Mouse (Mus musculus): Measurements from ENCODE around the gene Sugp1.
A peak's percentile ranks its signal among the peaks of the same experiment; 100 is the strongest.
"Not testable (repeated sequence)": the region's sequence is repeated elsewhere in the genome, so short reads cannot be mapped to it uniquely, and the experiment has no call there.

Gene Sugp1

GRCm38 (mm10) chr8:70042583-70043455 lies at the start of gene Sugp1, which contains the start of gene Mau2:
Gene Sugp1 (plus strand): TSS chr8:70042813.
Gene Mau2 (minus strand): TSS chr8:70042734.
- peak; percentile 96 for DNase-seq (ENCODE audit: extremely low spot score)

- no peak for DNase-seq (ENCODE audit: extremely low spot score)
Measured at GRCm38 (mm10) chr8:69995422-69995775, 47.2 kb upstream of the Sugp1 start.

- peak; percentile 100 for DNase-seq (ENCODE audit: extremely low spot score)
Measured at GRCm38 (mm10) chr8:69995776-69996588, 46.6 kb upstream of the Sugp1 start, which contains the start of gene Gatad2a. Gene Gatad2a (minus strand): TSS chr8:69996384.

GRCm38 (mm10) chr8:69996589-69997285 lies 45.9 kb upstream of the Sugp1 start:
- DNase-seq (ENCODE audit: extremely low spot score): no peak

- DNase-seq (ENCODE audit: extremely low spot score): no peak
Measured at GRCm38 (mm10) chr8:69998706-69999105, 43.9 kb upstream of the Sugp1 start.

GRCm38 (mm10) chr8:69999236-69999635 lies 43.4 kb upstream of the Sugp1 start:
- no peak for DNase-seq (ENCODE audit: extremely low spot score)

- DNase-seq (ENCODE audit: extremely low spot score): no peak
Measured at GRCm38 (mm10) chr8:70000226-70000625, 42.4 kb upstream of the Sugp1 start.

GRCm38 (mm10) chr8:70001176-70001891 lies 41.3 kb upstream of the Sugp1 start:
- peak; percentile 61 for DNase-seq (ENCODE audit: extremely low spot score)

- DNase-seq (ENCODE audit: extremely low spot score): not testable (repeated sequence)
Measured at GRCm38 (mm10) chr8:70001892-70002191, 40.8 kb upstream of the Sugp1 start.

- no peak for DNase-seq (ENCODE audit: extremely low spot score)
Measured at GRCm38 (mm10) chr8:70003204-70003657, 39.4 kb upstream of the Sugp1 start.

GRCm38 (mm10) chr8:70004345-70004744 lies 38.3 kb upstream of the Sugp1 start:
- no peak for DNase-seq (ENCODE audit: extremely low spot score)

GRCm38 (mm10) chr8:70005178-70005577 lies 37.4 kb upstream of the Sugp1 start:
- no peak for DNase-seq (ENCODE audit: extremely low spot score)

- DNase-seq (ENCODE audit: extremely low spot score): not testable (repeated sequence)
Measured at GRCm38 (mm10) chr8:70010796-70011195, 31.8 kb upstream of the Sugp1 start.

GRCm38 (mm10) chr8:70012350-70012749 lies 30.3 kb upstream of the Sugp1 start:
- no peak for DNase-seq (ENCODE audit: extremely low spot score)

GRCm38 (mm10) chr8:70012763-70013162 lies 29.9 kb upstream of the Sugp1 start:
- DNase-seq (ENCODE audit: extremely low spot score): no peak

GRCm38 (mm10) chr8:70015017-70015416 lies 27.6 kb upstream of the Sugp1 start:
- DNase-seq (ENCODE audit: extremely low spot score): no peak

- DNase-seq (ENCODE audit: extremely low spot score): no peak
Measured at GRCm38 (mm10) chr8:70023596-70023995, 19.0 kb upstream of the Sugp1 start.

GRCm38 (mm10) chr8:70026151-70026550 lies 16.5 kb upstream of the Sugp1 start:
- DNase-seq (ENCODE audit: extremely low spot score): no peak

- no peak for DNase-seq (ENCODE audit: extremely low spot score)
Measured at GRCm38 (mm10) chr8:70030255-70030654, 12.4 kb upstream of the Sugp1 start.

GRCm38 (mm10) chr8:70037994-70038393 lies 4.6 kb upstream of the Sugp1 start:
- DNase-seq (ENCODE audit: extremely low spot score): no peak

GRCm38 (mm10) chr8:70041885-70042546 lies 597 bp upstream of the Sugp1 start:
- DNase-seq (ENCODE audit: extremely low spot score): no peak
